Mouse (Mus musculus): ENCODE measurements at regions not wholly inside any gene's neighbourhood (a gene's known extent, or its start where the extent isn't known, plus 50 kb on each side); places are given as distances from the start of the nearest gene placed in this dataset.

DNA sequence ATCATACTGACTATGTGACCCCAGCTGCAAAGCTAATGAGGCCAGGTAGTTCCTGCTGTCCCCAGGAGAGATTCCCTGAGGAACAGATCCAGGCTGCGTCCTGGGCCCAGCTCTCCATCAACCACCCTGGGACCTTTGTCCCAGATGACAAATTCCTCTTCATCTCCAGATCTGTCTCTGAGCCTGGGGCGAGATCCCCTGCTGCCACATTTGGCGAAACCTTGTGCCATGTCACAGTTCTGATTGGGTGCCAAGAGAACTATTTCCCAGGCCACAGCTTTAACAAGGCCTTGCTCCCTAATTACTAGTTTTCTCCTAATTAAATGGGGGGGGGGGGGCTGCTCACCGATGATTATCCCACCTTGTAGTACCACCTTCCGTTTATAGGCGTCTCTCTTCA is 70.6 kb upstream of the Hes1 start:
- H3K27me3 ChIP-seq (ENCODE audit: control insufficient read depth, insufficient read depth, insufficient read length): no peaks in the 10 kb centered on the region
- no peak for TF ChIP-seq TCF12 (IDR thresholded peaks at IDR 0.05; ENCODE audit: insufficient read depth, poor library complexity, severe bottlenecking)
- no peak for TF ChIP-seq SRF (IDR thresholded peaks at IDR 0.05; ENCODE audit: control insufficient read depth, insufficient read length, low read depth)
- no peak for TF ChIP-seq MAX (IDR thresholded peaks at IDR 0.05; ENCODE audit: low read depth)
- TF ChIP-seq POLR2AphosphoS2 (IDR thresholded peaks at IDR 0.05; ENCODE audit: insufficient read length, low read depth): no peak
- no peak for TF ChIP-seq REST (IDR thresholded peaks at IDR 0.05; ENCODE audit: insufficient read depth, insufficient read length)
- H3K36me3 ChIP-seq (ENCODE audit: control insufficient read depth, insufficient read depth): no peaks in the 10 kb centered on the region
- H3K79me2 ChIP-seq (ENCODE audit: control insufficient read depth, insufficient read depth): no peaks in the 10 kb centered on the region
- no peak overlapping the region for H3ac ChIP-seq (ENCODE audit: control insufficient read depth, insufficient read length)
- no peak overlapping the region for H3K4me2 ChIP-seq (ENCODE audit: low read depth)
- no peak overlapping the region for H3K4me3 ChIP-seq

DNA sequence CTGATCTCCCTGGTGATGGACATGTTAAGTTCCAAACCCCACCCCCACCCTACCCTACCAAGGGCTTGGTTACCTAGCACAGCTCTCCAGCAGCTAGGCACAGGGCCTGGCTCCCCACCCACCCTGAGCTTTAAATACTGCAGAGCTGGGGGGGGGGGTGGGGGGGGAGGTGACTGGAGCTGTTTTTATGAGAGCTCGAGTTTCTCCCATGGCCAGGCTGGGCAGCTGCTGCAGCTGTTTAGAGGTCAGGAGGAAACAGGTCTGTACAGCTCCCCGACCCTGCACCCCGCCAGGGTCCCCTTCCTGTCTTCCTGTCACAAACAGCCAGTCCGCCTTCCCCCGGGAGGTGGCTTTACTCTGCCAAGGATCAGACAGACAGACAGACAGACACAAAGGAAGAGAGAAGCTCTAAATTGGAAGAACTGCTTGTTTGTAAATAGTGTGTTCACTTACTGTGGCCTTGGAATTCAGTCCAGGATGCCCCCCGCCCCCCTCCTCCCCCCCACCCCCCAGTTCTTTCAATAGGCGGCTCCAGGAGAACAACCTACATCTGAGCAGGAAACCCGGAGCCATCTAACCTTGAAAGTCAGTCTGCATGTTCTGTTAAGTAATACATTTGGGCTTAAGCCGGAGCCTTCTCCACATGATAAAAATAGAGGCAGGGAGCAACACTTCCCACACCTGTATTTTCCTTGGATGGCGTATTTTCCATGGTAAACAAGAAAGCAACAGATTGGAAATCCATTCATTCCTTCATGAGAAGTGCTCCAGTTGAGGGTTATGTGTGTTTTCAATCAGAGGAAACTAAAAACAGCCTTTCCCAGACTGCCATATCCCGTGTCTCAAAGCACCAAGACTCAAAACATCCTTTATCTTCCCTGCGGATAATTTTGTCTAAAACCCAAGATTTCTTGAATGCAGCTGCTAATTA is 67.8 kb upstream of the Hes1 start:
- Histone ChIP-seq H3K27me3 (ENCODE audit: control insufficient read depth, insufficient read depth, insufficient read length) (no peaks in the 10 kb centered on the region), H3K4me2 (ENCODE audit: low read depth) (no peak overlapping the region), H3K36me3 (ENCODE audit: control insufficient read depth, insufficient read depth) (no peaks in the 10 kb centered on the region), H3ac (ENCODE audit: control insufficient read depth, insufficient read length) (no peak overlapping the region), H3K4me3 (no peak overlapping the region), H3K79me2 (ENCODE audit: control insufficient read depth, insufficient read depth) (no peaks in the 10 kb centered on the region)
- TF ChIP-seq MYOD1 (IDR thresholded peaks at IDR 0.05; ENCODE audit: control insufficient read depth in 1 of 3, insufficient read length in 2 of 3, low read depth in 2 of 3) (peak in 2 of 3 experiments; percentile 62 to 86), USF1 (IDR thresholded peaks at IDR 0.05; ENCODE audit: low read depth) (no peak), REST (IDR thresholded peaks at IDR 0.05; ENCODE audit: insufficient read depth, insufficient read length) (no peak), TCF12 (IDR thresholded peaks at IDR 0.05; ENCODE audit: insufficient read depth, poor library complexity, severe bottlenecking) (peak; percentile 55), SRF (IDR thresholded peaks at IDR 0.05; ENCODE audit: control insufficient read depth, insufficient read length, low read depth) (no peak), MAX (IDR thresholded peaks at IDR 0.05; ENCODE audit: low read depth) (no peak), TCF3 (IDR thresholded peaks at IDR 0.05; ENCODE audit: insufficient read length, low read depth) (no peak), POLR2AphosphoS2 (IDR thresholded peaks at IDR 0.05; ENCODE audit: insufficient read length, low read depth) (no peak), POLR2A (IDR thresholded peaks at IDR 0.05; ENCODE audit: insufficient read length, low read depth) (no peak), E2F4 (IDR thresholded peaks at IDR 0.05; ENCODE audit: insufficient read depth) (no peak), CEBPB (IDR thresholded peaks at IDR 0.05; ENCODE audit: insufficient read depth, poor library complexity, severe bottlenecking) (no peak), MYOG (IDR thresholded peaks at IDR 0.05; ENCODE audit: control insufficient read depth in 1 of 3, insufficient read depth in 1 of 3, insufficient read length in 2 of 3, low read depth in 2 of 3) (peak in 2 of 3 experiments; percentile 51 to 78)

DNA sequence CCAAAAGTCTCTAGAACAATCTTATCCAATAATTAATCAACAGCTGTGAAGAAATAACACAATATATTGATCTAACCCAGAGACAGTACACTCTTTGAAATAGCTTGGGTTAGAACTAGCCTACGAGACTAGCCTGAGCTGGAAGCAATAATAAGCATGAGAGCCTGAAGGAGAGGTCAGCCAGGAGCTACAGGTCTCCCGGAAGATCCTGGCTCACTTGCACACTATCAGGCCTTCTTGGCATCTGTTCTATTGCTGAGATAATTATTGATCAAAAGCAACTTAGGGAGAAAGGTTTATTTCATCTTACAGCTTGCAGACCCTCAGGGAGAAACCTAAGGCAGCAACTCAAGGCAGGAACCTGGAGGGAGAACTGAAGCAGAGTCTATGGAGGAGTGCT is 64.0 kb upstream of the Hes1 start:
- no peak for TF ChIP-seq TCF3 (IDR thresholded peaks at IDR 0.05; ENCODE audit: insufficient read length, low read depth)
- no peak for TF ChIP-seq REST (IDR thresholded peaks at IDR 0.05; ENCODE audit: insufficient read depth, insufficient read length)
- no peak for TF ChIP-seq POLR2AphosphoS2 (IDR thresholded peaks at IDR 0.05; ENCODE audit: insufficient read length, low read depth)
- no peak for TF ChIP-seq MYOD1 (IDR thresholded peaks at IDR 0.05; ENCODE audit: control insufficient read depth in 1 of 3, insufficient read length in 2 of 3, low read depth in 2 of 3)
- no peak for TF ChIP-seq CEBPB (IDR thresholded peaks at IDR 0.05; ENCODE audit: insufficient read depth, poor library complexity, severe bottlenecking)
- no peak for TF ChIP-seq E2F4 (IDR thresholded peaks at IDR 0.05; ENCODE audit: insufficient read depth)
- TF ChIP-seq USF1 (IDR thresholded peaks at IDR 0.05; ENCODE audit: low read depth): no peak
- TF ChIP-seq MYOG (IDR thresholded peaks at IDR 0.05; ENCODE audit: control insufficient read depth in 1 of 3, insufficient read depth in 1 of 3, insufficient read length in 2 of 3, low read depth in 2 of 3): no peak
- no peak for TF ChIP-seq SRF (IDR thresholded peaks at IDR 0.05; ENCODE audit: control insufficient read depth, insufficient read length, low read depth)
- no peak for TF ChIP-seq MAX (IDR thresholded peaks at IDR 0.05; ENCODE audit: low read depth)
- no peak for TF ChIP-seq TCF12 (IDR thresholded peaks at IDR 0.05; ENCODE audit: insufficient read depth, poor library complexity, severe bottlenecking)
- TF ChIP-seq POLR2A (IDR thresholded peaks at IDR 0.05; ENCODE audit: insufficient read length, low read depth): no peak
- H3K27me3 ChIP-seq (ENCODE audit: control insufficient read depth, insufficient read depth, insufficient read length): no peaks in the 10 kb centered on the region
- H3ac ChIP-seq (ENCODE audit: control insufficient read depth, insufficient read length): no peak overlapping the region
- no peaks in the 10 kb centered on the region for H3K36me3 ChIP-seq (ENCODE audit: control insufficient read depth, insufficient read depth)
- no peak overlapping the region for H3K4me3 ChIP-seq
- no peaks in the 10 kb centered on the region for H3K79me2 ChIP-seq (ENCODE audit: control insufficient read depth, insufficient read depth)
- H3K4me2 ChIP-seq (ENCODE audit: low read depth): no peak overlapping the region

- no peaks in the 10 kb centered on the region for H3K79me2 ChIP-seq (ENCODE audit: control insufficient read depth, insufficient read depth)
Observed at GRCm38 (mm10) chr16:30005124-30005523, 59.1 kb upstream of the Hes1 start.

GRCm38 (mm10) chr16:30006826-30007225 is 57.4 kb upstream of the Hes1 start:
- TF ChIP-seq MYOD1 (IDR thresholded peaks at IDR 0.05; ENCODE audit: control insufficient read depth in 1 of 3, insufficient read length in 2 of 3, low read depth in 2 of 3) (peak in 1 of 3 experiments; percentile 59), CEBPB (IDR thresholded peaks at IDR 0.05; ENCODE audit: insufficient read depth, poor library complexity, severe bottlenecking) (no peak)
- Histone ChIP-seq H3K4me3 (no peak overlapping the region), H3K79me2 (ENCODE audit: control insufficient read depth, insufficient read depth) (no peaks in the 10 kb centered on the region)

More at GRCm38 (mm10) chr16:30005124-30005523, 59.1 kb upstream of the Hes1 start:
- no peak overlapping the region for H3K4me2 ChIP-seq (ENCODE audit: low read depth)
- peak in 1 of 3 experiments; percentile 10 for TF ChIP-seq MYOD1 (IDR thresholded peaks at IDR 0.05; ENCODE audit: control insufficient read depth in 1 of 3, insufficient read length in 2 of 3, low read depth in 2 of 3)
- no peak for TF ChIP-seq MAX (IDR thresholded peaks at IDR 0.05; ENCODE audit: low read depth)
- H3K27me3 ChIP-seq (ENCODE audit: control insufficient read depth, insufficient read depth, insufficient read length): no peaks in the 10 kb centered on the region
- H3ac ChIP-seq (ENCODE audit: control insufficient read depth, insufficient read length): no peak overlapping the region
- H3K36me3 ChIP-seq (ENCODE audit: control insufficient read depth, insufficient read depth): no peaks in the 10 kb centered on the region
- no peak overlapping the region for H3K4me3 ChIP-seq

More at GRCm38 (mm10) chr16:30006826-30007225, 57.4 kb upstream of the Hes1 start:
- H3K36me3 ChIP-seq (ENCODE audit: control insufficient read depth, insufficient read depth): no peaks in the 10 kb centered on the region
- H3ac ChIP-seq (ENCODE audit: control insufficient read depth, insufficient read length): no peak overlapping the region
- no peaks in the 10 kb centered on the region for H3K27me3 ChIP-seq (ENCODE audit: control insufficient read depth, insufficient read depth, insufficient read length)
- H3K4me2 ChIP-seq (ENCODE audit: low read depth): no peak overlapping the region
